Mouse (Mus musculus) urinary bladder, postnatal 14 days (tissue): ENCODE data around the gene Dhdds.

Source experiments
- DNase-seq: peaks from one replicate; pipeline ENCODE4 v3.0.0; 2021; ENCODE audit warnings: low spot score

Dhdds gene

DNA sequence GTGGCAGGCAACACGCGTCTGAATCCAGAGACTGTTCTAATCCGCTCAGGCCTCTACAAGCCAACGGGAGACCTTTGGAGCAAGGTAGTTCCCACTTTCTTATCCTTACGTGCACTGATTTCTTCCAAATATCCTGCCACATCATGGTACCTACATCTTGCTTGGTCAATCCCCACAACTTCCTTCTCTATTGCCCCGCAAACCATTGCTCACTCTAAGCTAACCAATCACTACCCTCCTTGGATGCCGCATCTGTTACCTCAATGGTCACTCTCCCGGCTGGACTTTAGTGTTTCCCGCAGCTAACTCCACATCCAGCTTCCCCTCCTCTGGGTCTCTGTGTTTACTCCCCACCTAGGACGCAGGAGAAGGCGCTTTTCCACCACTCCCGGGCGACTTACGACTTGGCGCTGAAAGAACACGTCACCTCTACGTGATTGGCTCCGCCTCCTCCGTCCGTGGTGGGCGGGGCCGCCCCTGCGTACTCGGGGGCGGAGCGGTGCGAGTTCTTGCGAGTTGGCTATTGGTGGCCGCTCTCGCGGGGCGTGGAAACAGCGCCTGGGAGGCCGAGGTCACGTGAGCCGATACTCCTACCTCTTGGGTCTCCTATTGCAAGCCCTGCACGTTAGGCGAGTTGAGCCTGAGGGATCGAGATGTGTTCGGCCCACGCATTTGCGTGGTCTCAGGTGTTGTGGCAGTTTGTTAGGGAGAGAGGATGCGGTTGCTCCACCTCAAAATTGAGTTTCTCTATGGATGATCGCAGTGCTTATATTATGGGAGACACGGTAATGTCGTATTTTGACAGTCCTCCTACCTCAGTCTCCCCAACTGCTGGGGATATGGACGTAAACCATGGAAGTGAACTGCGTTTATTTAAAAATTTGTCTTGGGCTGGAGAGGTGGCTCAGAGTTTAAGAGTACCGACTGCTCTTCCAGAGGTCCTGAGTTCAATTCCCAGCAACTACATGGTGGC lies at the start of gene Dhdds:
Gene Dhdds (minus strand): TSS at position 453 of the 973 bp plus-strand sequence.
- DNase-seq, result peak; percentile 96

DNA sequence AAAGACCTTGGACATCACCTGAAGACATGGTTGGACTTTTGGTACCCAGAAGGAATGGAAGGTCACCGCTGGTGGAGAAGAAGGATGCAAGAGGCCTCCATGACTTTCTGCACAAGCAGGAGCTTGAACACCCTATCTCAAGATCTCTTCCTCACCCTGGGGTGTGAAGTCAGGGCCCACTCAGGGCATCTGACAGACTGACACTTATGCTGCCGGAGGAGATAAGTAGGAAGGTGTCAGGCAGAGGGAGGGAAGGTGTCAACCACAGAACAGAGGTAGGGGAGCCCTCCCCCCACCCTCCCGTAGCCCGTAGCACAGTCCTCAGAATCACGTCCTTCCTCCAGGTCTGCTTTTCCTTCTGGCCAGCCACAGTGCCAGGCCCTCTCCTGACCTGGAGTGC lies 46.9 kb upstream of the Dhdds start:
- no peak for DNase-seq

DNA sequence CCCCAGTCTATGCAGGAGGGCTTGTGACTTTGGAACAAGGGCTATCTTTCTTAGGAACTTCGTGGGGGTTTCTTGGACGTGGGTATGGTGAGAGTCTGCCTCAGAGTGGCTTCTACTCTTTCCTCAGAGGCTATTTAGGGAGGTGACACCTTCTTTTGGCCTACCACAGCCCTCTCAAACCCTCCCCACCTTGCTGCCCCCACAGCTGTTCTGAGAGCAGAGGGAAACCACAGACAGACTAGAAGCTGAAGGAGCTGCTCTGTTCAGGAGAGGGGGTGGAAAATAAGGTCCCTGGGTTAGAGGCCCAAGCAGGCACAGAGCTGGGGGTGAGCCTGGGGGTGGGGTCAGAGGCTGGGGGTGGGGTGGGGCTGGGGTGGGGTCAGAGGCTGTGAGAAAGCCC lies 42.3 kb upstream of the Dhdds start:
- DNase-seq, result no peak

DNA sequence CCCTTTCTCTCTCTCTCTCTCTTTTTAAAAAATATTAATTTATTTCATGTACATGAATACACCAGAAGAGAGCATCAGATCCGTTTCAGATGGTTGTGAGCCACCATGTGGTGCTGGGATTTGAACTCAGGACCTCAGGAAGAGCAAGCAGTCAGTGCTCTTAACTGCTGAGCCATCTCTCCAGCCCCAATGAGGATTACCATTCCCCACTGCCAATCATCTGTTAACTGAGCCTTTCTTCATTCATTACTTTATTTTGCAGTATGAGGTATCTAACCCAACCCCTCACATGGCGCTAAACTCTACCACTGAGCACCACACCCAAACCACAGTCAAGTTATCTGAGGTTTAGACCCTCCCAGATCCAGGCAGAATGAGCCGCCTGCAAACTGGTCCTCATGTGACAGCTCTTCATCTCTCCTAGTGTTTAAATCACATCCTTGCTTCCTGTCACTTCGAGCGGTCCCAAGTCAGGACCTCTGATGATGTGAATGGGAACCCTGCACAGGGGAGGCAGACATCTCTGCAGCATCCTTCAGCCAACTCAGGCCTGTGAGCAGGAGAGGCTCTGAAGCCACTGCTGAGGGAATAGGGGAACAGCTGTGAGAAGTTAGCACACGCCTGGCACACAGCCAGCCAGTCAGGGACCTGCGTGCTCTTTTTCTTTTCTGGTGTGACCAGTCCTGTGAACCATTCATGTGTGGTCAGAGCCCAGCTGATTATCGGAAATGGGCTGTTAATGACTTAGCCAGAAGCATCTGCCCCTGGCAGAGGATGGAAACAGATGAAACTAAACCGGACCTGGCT lies 40.8 kb upstream of the Dhdds start:
- DNase-seq, result no peak

DNA sequence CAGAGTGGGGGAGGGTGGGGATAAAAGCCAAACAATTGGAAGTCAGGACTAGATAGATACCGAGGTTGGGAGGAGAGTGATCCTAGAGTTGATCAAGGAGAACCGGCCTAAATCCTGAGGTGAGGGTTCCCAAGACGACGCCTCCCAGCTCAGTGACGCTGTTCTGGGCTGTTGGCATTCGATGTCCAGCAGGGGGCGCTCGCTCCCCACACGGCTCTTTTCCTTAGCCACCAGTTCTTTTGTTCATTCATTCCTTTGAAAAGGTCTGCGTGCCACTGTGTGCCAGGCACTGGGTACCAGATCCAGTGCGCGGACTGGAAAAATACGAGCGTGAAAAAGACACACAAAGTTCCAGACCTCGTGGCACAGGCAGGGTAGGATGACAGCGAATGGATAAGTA lies 35.2 kb upstream of the Dhdds start:
- peak; percentile 78 for DNase-seq

DNA sequence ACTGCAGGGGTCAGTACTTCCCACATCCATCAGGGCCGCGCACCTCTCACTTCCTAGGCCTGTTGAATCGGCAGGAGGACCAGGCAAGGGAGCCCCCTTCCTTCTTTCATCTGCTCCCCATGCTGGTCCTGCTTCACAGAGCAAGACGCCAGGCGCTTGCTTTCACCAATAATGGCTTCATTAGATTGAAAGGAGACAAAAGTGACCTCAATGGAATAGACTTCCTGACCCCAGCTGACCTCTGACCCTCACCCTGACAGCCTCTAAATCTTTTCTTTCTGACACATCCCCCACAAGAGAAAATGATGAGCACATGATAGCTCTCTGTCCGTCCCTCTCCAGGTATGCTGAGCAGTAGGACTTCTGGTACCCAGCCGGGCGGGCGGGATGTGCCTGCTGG lies 25.1 kb upstream of the Dhdds start:
- no peak for DNase-seq

DNA sequence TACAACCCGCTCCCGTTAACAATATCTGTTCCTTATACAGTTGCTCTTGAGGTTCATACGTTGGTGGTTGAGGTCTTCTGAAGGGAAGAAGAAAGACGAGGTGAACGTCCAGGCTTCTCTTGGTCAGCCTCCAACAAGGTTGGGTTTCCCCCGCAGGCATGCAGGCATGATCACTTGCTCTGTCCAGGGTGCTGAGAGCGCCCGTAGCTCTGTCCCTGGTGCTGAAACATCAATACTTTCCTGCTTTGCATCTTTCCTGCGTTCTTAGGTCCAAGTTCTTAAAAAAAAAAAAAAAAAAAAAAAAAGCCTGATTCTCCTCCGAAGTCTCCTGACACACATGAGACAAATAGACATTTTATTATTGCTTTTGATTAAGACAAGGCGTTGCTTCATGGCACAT lies 19.9 kb upstream of the Dhdds start:
- peak; percentile 75 for DNase-seq

DNA sequence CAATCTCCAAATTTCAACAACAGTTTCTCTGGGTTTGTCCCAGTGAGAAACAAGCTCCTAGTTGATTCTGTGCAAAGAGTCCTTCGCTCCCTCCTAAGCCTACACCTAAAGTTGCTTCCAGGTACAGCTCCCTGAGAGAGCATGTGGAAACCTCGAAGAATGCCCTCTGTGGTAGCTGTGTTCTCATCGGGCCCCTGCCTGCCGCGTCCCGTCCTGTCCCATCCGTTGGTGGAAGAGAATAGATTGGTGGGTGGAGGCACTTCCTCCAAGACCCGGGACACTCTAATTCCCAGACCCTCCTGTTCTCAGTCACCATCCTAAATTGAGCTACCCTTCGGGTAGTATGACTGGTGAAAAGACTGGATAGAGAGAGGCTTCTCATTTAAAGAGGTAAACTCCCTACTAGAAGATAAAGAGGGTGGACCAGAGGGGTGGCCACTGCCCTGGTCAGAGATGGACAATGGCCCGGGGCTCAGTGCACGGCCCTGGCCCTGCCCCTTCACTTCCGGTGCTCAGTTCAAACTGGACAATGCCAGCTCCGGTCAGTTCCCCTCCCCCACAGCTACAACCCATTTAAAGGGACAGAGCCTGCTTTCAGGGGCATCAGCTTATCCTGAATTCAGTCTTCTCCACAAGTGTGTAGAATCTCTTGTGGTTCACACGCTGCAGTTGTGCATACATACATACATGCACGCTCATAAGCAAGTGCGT lies 19.1 kb upstream of the Dhdds start:
- no peak for DNase-seq

DNA sequence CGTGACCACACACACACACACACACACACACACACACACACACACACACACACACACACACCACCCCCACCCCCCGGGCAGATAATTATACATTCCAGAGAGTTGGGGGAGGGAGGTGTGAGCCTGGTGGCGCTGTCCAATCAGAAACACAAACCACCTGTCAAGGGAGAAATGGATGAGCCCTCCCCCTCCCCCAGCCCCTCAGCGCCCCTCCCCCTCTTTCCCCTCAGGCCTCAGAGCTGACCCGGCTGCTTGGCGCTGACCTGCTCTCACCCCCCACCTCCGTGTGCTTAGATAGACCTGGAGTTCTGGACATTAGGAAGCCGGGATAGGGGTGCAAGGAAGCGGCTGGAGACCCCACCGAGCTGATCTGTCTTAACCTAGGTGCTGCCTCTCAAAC lies 18.5 kb upstream of the Dhdds start:
- no peak for DNase-seq

DNA sequence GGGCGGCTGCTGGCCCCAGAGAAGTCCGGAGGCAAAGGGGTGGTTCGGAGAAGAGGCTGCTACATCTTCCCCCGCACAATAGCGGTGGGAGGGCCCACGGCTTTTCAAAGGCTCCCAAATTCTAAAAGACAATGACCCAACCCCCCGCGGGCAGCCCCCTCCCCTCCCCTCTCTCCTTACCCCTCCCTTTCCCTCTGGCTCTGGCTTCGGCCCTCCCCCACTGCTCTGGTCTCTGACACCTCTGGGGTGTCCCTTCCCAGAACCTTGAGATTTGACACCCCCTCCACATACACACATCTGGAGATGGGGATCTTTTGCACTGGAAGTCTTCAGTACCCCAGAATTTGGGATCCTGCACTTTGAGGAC lies 18.0 kb upstream of the Dhdds start, which contains the start of gene Lin28a:
Gene Lin28a (minus strand): TSS at position 63 of the 367 bp plus-strand sequence.
- no peak for DNase-seq

DNA sequence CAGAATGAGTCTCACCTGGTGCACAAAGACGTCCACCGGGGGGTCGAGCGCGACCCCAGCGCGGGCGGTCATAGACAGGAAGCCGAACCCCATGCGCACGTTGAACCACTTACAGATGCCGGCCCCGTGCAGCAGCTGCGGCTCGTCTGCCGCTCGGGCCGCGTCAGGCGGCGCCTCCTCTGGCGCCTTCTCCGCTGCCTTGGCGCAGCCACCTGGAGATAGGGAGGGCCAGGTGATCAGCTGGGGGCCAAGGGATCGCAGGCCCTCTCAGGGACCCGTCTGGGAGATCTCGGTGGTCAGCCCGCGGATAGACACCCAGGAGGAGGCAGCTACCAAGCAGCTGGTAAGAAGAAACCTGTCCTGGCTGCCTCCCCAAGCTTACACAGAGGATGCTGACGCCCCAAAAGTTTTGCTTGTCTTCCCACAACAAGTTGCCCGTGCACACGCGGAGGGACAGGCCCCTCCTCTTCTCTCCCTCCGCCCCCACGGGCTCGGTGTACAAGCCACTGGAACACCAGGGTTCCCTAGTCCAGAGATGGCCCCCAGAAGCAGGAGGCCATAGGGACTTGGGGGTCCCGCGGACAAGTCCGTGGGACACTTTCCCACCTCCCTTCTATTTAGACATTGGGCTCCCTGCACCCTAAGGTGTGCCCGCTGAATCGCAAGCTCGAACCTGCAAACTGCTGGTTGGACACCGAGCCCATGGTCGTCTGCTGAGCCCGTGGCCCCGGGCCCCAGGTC lies 17.5 kb upstream of the Dhdds start:
- no peak for DNase-seq

DNA sequence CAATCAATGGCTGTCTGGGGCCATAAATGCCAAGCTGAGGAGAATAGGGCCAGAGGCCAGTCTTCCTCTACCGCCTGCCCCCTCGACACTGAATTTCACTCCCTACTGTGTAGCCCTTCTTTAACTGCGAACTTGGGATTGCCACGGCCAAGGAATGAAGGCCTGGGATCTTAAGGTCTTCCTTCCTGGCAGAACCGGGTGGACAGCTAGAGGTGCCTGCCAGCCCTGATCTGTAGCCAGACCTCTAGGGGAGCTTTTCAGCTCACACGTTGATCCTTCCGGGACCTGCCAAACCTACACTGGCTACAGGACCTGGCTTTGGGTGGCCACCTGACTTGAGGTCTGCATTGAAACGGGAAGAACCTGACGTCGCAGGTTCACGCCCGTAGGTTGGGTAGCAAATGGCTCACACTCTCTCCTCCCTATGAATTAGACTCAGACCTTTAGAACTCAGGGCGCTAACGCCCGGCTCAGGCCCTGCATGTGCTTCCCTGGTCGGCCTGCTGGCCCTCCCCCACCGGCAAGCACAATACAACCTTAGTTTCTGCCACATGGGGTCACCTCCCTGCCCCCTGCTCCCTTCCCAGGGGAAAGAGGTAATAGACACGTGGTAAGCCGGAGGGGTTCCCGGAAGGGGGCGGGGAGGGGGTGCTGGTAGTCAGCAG lies 16.6 kb upstream of the Dhdds start:
- DNase-seq, result no peak

DNA sequence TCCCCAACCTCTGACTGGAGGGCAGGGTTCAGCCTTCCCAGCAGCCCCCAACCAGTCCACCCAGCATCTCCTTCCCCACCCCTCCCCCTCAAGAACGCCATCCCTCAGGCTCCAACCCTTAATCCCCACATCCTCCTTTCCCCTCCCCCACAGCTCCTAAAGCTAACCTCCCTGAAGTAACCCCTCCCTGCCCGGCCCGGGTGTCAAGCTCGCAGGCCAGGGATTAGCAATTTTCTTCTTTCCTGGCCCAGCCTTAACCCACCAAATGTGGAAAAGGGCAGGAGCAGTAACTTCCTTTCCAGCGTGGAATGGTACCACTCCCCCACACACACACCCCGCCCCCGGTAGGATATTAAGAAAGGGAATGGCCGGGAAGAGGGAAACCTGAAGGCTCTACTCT lies 16.0 kb upstream of the Dhdds start:
- DNase-seq, result no peak

DNA sequence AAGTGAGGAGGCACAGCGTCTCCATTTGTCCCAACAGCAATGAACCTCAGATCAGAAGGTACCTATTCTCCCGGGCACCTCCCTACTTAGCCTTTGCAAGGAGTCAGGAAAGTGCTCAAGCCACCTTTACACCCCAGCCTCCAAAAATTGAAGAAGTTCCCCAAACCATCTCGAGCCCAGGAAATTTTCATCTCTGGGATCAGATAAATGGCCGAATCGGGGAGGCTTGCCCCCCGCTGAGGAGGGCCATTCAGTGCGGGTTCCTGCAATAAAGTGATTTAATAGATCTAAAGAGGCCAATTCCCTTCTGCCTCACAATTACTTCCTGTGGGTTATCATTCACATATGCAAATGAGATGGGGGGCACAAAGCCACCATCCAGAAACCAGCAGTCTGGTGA lies 15.5 kb upstream of the Dhdds start:
- no peak for DNase-seq

DNA sequence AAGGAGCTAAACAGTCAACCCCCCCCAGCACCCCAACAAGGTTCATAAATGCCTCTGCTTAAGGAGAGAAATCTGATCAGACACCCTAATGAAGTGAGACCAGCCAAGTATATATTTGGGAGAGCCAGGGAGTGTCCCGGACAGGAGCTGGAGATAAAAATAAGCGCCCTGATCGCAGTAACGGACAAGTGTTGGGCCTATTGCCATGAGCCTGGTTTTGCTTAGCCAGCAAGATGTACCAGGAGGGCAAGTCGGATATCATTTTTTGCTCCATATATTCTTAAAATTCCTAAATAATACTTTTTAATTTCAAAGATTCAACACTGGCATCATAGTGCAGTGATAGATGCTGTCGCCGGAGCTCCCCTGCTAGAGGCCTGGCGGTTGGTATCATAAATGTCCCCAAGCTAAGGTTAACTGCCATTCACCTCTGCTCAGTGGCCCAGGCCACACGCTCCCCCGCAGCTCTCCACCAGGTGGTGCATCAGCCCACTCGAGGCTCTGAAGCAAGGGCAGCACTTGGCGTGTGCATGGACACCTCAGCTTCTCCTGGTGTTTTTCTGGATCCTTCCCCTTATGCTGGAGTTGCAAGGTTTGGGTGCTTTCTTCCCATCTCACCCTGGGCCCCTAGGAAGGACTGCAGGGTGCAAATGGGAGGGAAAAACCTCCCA lies 12.3 kb upstream of the Dhdds start:
- no peak for DNase-seq

DNA sequence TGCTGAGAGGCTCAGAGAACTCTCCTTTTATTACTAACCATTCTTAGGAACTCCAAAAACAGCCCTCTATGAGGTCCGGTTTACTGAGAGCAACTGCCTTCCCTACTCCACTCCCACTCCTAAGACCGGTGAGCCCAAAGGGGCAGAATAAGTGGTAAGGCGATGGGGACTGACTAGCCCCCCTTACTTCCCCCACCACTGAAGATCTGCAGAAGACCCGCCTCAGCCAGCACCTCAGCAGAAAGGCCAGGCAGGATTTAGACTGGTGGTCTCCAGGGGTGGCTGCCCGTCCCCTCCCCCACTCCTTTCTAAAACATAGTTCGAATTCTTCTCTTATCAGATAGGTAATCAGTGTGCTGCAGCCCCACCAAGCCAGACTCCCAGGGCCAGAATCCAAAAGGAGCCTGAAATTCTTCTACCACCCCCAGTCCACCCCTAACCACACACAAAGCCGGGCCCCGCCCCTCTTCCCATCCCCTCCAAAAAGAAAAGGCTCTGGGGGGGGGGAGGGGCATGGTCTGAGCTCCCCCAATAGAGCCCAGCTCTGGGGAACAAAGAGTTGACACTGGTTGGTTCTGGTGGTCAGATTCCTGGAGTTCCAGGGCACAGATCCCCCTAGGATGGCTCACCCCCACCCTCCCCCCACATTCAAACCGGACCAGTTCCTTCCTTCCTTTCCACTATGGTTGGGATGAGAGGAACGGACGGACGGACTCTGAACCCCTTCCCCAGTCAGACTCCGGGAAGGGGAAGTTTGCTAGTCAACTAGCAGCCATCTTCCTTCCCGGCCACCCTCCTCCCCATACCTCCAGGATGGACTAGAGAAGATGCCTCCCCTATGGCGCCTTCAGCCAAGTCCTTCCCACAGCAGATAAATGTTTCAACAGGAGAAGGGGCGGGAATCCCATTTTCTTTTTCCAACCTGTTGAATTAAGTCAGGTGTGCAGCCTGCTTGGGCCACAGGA lies 11.0 kb upstream of the Dhdds start:
- no peak for DNase-seq

DNA sequence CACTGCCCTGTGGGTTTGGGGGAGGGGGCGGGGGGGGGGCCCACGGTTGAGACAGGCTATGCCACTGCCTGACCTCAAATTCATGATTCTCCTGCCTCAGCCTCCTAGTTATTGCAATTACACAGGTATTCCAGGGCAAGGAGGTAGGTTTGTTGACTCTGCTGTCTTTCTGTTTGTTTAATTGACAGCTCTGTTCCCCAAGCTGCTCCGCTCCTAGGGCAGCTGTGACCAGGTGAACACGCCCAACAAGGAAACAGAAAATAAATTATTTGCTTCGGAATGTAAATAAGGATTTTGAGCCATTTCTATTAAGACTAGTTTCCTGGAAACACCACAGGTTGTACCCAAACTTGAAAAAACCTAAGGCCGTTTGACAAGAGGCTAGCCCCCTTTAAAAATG lies 9.0 kb upstream of the Dhdds start:
- no peak for DNase-seq

DNA sequence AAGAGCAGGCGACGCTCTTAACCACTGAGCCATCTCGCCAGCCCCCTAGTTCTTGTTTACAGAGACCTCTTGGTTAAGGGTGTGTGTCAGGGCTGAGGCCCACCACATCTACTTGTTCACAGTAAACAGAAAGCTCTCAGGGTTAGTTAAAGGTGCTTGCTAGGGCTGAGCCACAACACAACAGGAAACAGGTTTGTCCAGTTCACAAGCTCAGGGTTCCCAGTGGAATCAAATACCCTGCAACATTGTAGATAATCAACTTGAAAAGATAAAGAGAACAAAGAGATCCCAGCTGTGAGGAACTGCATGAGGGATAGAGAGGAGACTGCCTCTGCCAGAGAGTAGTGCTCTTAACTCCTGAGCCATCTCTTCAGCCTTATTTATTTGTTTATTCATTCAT lies 6.1 kb upstream of the Dhdds start:
- DNase-seq, result no peak

DNA sequence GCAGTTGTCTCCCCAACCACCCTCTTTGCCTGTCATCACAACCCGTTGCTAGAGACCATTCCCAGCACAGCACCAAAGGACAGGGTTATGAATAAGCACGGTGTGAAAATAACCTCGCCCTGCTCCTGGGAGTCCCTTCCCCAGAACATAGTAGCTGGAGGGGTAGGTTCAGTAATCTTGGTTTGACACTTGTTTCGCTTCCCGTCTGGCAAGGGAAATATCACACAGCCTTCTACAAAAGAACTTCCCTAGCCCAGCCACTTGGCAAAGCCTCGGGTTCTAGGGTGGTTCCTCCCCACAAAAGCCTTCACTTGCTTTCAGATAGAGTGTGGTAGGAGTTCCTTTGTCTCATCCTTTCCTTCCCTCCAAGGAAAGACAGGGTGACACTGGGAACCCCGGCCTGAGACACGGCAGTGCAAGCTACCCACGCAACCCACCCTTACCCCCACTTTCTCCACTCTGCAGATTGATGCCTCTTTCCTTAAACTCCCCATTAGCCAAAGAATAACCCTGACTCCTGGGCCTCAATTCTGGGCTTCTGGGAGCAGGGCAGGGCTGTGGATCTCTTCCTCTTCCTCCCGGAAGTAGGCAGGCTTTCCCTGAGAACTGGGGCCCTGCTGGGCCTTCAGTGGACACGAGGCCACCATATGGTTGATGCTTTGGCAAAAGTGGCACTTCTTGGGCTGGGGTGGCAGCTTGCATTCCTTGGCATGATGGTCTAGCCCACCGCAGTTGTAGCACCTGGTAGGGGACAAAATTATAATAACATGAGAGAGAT lies 5.1 kb upstream of the Dhdds start:
- DNase-seq, result no peak
